21 mouse cellular contexts compared by ENCODE assay signal in the genomic region with DNA sequence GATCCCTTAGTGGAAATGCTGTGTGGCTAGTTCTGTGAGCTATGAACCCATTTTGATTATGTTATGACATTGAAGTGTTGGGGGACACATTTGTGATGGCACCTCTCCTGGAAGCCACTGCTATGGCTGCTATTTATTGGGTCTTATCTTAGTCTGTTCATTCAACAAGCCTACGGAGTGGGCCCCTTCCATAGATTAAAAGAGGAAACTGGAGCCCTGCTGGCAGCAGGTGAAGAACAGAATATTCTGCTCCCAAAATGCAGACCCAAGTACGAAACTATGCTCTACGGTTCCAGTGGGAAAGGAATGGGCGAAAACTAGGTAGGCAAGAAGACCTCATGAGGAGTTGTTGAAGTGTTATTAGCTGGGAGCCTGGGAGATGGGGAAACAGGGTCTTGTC. TPM values are rescaled to one million over a fixed set of nuclear protein-coding genes. Genes with fewer than 3 reads are reported as not detected.
"Had no signal": no experiment of that assay in that cellular context is flagged by ENCODE, and none has a peak within 500 bp of the region (broad histone marks: within the 10 kb centered on the region; RNA-seq: fewer than 3 reads in every experiment).

No protein-coding gene starts in this region.

- H3K27ac ChIP-seq: kidney, embryonic 15.5 days; left cerebral cortex, adult 2 months; limb, embryonic 15.5 days; midbrain, embryonic 10.5 days; neural tube, embryonic 15.5 days; stomach, postnatal 0 days had no signal

- H3K27me3 ChIP-seq: kidney, embryonic 15.5 days; limb, embryonic 15.5 days; neural tube, embryonic 15.5 days had no signal

- ATAC-seq: inflammation-experienced regulatory T-cells, adult 6 months had no signal

- H3K9me3 ChIP-seq: kidney, embryonic 15.5 days; limb, embryonic 15.5 days; midbrain, embryonic 10.5 days; neural tube, embryonic 15.5 days had no signal

- H3K36me3 ChIP-seq: kidney, embryonic 15.5 days; limb, embryonic 15.5 days; midbrain, embryonic 10.5 days; neural tube, embryonic 15.5 days had no signal

- H3K4me2 ChIP-seq: kidney, embryonic 15.5 days; limb, embryonic 15.5 days; lung, embryonic 14.5 days; neural tube, embryonic 15.5 days had no signal

- H3K9ac ChIP-seq: kidney, embryonic 15.5 days; limb, embryonic 15.5 days; lung, embryonic 14.5 days; neural tube, embryonic 15.5 days had no signal

- DNase-seq: kidney, adult 18-20 months; kidney, postnatal 14 days; lung, embryonic 14.5 days; lung, postnatal 10 days; lung, postnatal 4 days; midbrain, embryonic 14.5 days; right cerebral cortex, adult 18-20 months; right cerebral cortex, postnatal 25 days; thymus, adult 2 months; thymus, postnatal 25 days had no signal

- H3K4me3 ChIP-seq: kidney, embryonic 15.5 days; left cerebral cortex, adult 2 months; limb, embryonic 15.5 days; midbrain, embryonic 10.5 days; myocyte; neural tube, embryonic 15.5 days had no signal

- H3K4me1 ChIP-seq: kidney, embryonic 15.5 days; limb, embryonic 15.5 days; midbrain, embryonic 10.5 days; neural tube, embryonic 15.5 days had no signal

RNA-seq across cellular contexts. Expression of a gene that starts 3.8 kb away (rescaled TPM):
- total RNA-seq: layer of hippocampus, postnatal 25 days; left cerebral cortex, adult 2 months; left cerebral cortex, postnatal 25 days; megakaryocyte, adult 5-6 weeks had no signal
- polyA plus RNA-seq: inflammation-experienced regulatory T-cells, adult 6 months; limb, embryonic 15.5 days; lung, embryonic 14.5 days; midbrain, embryonic 14.5 days; myocyte; neural tube, embryonic 15.5 days had no signal

RNA-seq across cellular contexts. Expression of a gene that starts 41.9 kb away (rescaled TPM):
- total RNA-seq: megakaryocyte, adult 5-6 weeks had no signal
- polyA plus RNA-seq: inflammation-experienced regulatory T-cells, adult 6 months; myocyte; thymus, adult 2 months had no signal
